Mouse (Mus musculus): Measurements from ENCODE around the gene Slc27a2.
"Not testable (repeated sequence)": the region's sequence is repeated elsewhere in the genome, so short reads cannot be mapped to it uniquely, and the experiment has no call there.

Gene Slc27a2

GRCm38 (mm10) chr2:126552357-126553290, at the start of gene Slc27a2:
Slc27a2 (plus strand) TSS chr2:126552407.
- DNase-seq = peak; percentile 39

DNA sequence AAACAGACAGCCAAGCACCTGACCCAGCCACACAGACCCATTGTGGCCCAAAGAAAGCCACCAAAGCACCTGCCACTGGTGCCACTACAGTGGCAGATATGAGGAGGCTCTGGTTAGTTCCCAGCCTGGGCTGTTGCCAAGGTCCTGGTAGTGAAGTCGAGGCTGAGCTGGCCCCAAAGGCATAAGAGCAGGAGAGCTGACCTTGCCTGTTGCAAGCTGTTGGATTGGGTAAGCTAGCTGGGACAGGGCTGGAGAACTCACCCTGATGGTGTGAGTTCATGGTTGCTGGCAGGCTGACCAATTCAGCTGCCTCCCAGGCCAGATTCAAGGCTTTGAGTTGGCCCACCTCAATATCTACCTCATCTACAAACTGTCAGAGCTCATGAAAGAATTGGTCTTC, 47.1 kb upstream of the Slc27a2 start:
- DNase-seq = no peak

DNA sequence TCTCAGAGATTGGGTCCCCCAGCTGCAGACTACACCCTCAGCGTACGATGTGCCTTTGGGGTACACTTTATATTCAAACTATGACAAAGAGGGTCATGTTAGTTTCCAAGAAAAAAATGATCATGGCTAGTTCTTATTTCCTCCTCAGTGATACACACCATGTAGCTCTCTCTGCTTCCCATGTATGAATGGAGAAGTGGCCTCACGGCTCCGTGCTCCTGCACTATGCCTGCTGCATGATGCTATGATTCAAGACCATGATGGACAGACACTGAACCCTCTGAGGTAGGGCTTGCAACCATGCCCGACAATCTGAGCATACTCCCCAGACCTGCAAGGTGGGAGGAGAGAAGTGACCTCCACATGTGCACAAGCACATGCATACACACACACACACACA, 44.7 kb upstream of the Slc27a2 start:
- no peak for DNase-seq

- DNase-seq = no peak
Measured at GRCm38 (mm10) chr2:126508228-126508627, 44.0 kb upstream of the Slc27a2 start.

GRCm38 (mm10) chr2:126515069-126515826, 37.0 kb upstream of the Slc27a2 start:
- DNase-seq = no peak

- no peak for DNase-seq
Measured at GRCm38 (mm10) chr2:126519872-126520581, 32.2 kb upstream of the Slc27a2 start.

- no peak for DNase-seq
Measured at GRCm38 (mm10) chr2:126520828-126521227, 31.4 kb upstream of the Slc27a2 start.

DNA sequence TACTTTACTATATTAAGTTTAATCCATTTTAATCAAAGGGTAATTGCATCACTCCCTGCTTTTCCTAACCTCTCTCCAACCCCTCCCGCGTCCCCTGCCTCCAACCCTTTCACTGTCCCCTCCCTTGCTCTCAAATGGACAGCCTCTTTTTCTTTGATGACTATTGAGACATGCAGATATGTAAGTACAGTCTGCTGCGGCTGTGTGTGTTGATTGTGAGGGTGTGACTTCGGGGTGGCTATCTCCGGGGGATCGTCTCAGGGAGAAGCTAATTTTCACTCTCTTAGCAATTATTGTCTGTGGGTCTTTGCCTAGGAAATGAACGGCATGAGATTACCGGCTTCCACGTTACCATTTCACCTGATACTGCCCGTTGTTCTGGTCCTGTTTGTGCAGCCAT, 30.7 kb upstream of the Slc27a2 start:
- no peak for DNase-seq

- DNase-seq = no peak
Measured at GRCm38 (mm10) chr2:126522056-126522455, 30.2 kb upstream of the Slc27a2 start.

- not testable (repeated sequence) for DNase-seq
Measured at GRCm38 (mm10) chr2:126523101-126523745, 29.0 kb upstream of the Slc27a2 start.

GRCm38 (mm10) chr2:126524271-126524670, 27.9 kb upstream of the Slc27a2 start:
- DNase-seq = no peak

- no peak for DNase-seq
Measured at GRCm38 (mm10) chr2:126527461-126527860, 24.7 kb upstream of the Slc27a2 start.

GRCm38 (mm10) chr2:126530581-126530980, 21.6 kb upstream of the Slc27a2 start:
- no peak for DNase-seq

DNA sequence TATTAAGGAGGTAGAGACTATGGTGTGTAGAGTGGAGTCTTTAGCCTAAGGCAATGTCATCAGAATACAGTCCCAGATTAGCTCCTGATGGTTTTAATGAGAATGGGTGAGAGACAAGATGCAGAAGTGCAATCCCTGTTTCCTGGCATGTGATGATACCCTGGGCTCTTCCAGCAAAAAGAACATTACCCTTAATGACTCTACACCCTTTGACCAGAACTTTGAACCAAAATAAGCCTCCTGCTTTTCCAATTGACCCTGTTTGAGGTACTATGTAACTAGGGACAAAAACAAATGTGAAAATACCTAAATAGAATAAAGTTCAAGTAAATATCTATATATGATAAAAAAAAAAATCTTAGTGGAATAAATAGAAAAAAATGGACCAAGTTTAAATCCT, 14.6 kb upstream of the Slc27a2 start:
- DNase-seq = no peak

- no peak for DNase-seq
Measured at GRCm38 (mm10) chr2:126540390-126540925, 11.7 kb upstream of the Slc27a2 start.

DNA sequence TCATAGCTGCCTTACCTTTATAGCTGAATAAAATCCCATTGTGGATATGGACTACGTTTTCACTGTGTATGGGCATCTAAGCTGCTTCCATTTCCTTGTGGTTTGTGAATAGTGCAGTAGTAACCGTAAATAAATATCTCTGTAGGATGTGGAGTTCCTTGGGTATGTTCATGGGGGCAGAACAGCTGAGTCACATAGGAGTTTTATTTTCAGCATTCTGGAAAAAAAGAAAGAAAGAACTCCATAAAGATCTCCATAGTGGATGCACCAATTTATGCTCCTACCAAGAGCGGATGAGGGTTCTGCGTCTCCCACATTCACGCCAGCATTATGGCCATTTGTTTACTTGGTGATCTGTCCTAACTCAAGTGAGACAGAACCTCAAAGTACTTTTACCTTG, 10.0 kb upstream of the Slc27a2 start:
- DNase-seq = no peak

DNA sequence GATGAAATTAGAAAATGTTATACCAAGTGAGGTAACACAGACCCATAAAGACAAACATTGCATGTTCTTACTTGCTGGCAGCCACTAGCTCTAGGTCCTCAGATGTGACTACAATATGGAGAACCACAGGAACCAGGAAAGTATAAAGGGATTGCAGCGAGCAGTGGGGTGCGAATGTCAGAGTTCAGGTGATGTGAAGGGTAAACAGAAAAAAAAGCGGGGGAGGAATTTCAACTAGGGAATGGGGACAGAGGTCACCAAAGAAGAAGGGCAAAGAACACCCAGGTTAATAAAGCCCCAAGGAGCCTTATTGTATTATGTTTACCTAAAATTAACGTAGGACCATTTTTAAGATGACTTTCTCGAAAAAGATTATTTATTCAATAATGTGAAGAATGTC, 6.9 kb upstream of the Slc27a2 start:
- no peak for DNase-seq

DNA sequence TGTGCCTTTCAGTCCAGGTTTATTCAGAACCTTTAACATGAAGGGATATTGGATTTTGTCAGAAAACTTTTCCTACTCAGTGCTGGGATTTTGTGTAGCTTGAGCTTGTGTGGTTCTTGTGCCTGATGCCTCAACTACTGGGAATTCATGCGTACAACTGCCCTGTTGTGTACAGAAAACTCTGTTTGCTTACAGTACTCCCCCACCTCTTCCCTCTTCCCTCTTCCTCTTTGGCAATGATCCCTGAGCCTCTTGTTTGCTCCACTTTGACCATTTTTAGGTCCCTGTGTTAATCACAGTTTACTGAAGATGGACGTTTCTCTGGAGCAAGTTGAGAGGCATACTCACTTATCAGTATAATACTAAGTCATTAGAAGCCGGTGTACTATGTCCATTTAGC, 5.8 kb upstream of the Slc27a2 start:
- DNase-seq = no peak

GRCm38 (mm10) chr2:126549681-126550080, 2.5 kb upstream of the Slc27a2 start:
- no peak for DNase-seq

GRCm38 (mm10) chr2:126551244-126551890, 840 bp upstream of the Slc27a2 start:
- DNase-seq = no peak

DNA sequence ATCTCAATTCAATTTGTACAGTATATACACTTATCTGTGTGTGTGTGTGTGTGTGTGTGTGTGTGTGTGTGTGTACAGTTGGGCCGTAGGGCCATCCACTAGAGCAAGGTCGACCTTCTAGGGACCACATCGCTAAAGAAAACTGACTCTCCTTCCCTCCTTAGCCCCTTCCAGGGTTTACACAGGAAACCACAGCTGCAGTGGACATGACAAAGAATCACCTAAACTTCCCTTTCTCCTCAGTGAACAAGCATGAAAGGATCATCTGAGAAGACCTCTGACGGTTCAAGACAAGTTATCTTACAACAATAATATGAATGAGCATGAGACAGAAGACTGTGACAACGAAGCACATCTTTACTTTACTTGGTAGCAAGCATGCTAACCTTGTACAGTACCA, 311 bp upstream of the Slc27a2 start:
- no peak for DNase-seq

GRCm38 (mm10) chr2:126553291-126553639, 1.1 kb downstream of the Slc27a2 start:
- DNase-seq = no peak

All from right cerebral cortex, adult 18-20 months (tissue).